ENCODE assay signal across 10 mouse cellular contexts in the genomic region with DNA sequence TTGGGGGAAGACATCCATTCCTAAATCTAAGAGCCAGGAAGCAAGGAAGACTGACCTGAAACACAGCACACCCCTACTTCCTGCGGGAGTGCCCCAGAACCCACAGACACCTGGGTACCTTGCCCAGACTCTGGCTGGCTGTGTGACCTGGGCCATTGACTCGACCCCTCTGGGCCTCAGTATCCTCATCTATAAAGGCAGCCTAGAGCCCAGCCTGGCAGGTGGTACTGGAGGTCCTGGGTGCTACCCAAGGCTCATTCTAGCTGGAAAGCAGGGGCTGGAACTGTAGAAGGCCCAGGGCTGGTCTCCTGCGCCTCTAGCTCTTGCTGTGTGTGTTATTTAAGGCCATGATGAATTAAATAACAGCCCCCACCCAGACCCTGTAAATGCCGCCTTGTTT. TPM values are rescaled to one million over a fixed set of nuclear protein-coding genes. Genes with fewer than 3 reads are reported as not detected.
A peak's percentile ranks its signal among the peaks of the same experiment; 100 is the strongest.
DNase-seq lines count a peak whose midpoint lies in the region; ATAC-seq and TF ChIP-seq lines count a peak whose summit lies in the region.
"Had no signal": no experiment of that assay in that cellular context is flagged by ENCODE, and none has a peak within 500 bp of the region (broad histone marks: within the 10 kb centered on the region; RNA-seq: fewer than 3 reads in every experiment).

No protein-coding gene starts in this region.

- 77% methylated on average over 4 of the region's 4 CpGs for WGBS in heart, embryonic 14.5 days
- WGBS in heart, adult 2 months = 91% methylated on average over 4 of the region's 4 CpGs
- WGBS in embryonic facial prominence, embryonic 12.5 days = 70% methylated on average over 4 of the region's 4 CpGs
- 77% methylated on average over 4 of the region's 4 CpGs for WGBS in hindbrain, embryonic 10.5 days
- WGBS in midbrain, embryonic 13.5 days = 78% methylated on average over 4 of the region's 4 CpGs

- peak overlapping the region in 1 of 2 experiments; percentile 80; a peak in 1 of 4 replicates for H3K4me3 ChIP-seq in heart, embryonic 14.5 days (ENCODE audit: control insufficient read depth in 1 of 2, insufficient read depth in 1 of 2, low read depth in 1 of 2, low read length in 2 of 2)
- no peak overlapping the region for H3K4me3 ChIP-seq in heart, adult 2 months
- peak overlapping the region; percentile 85 for H3K4me3 ChIP-seq in embryonic facial prominence, embryonic 12.5 days
- peak overlapping the region; percentile 79 for H3K4me3 ChIP-seq in hindbrain, embryonic 10.5 days
- peak overlapping the region; percentile 82 for H3K4me3 ChIP-seq in midbrain, embryonic 13.5 days (replicated peaks)

- DNase-seq in heart, adult 2 months = no peak
- no peak for DNase-seq in hindbrain, embryonic 10.5 days (ENCODE audit: low spot score)
- DNase-seq in thymus, postnatal 25 days = no peak
- DNase-seq in kidney, adult 8-10 months = no peak
- DNase-seq: liver; thymus, postnatal 36 days had no signal

- H3K9ac ChIP-seq in heart, embryonic 14.5 days (ENCODE audit: low read length) = peak overlapping the region; percentile 89
- no peak overlapping the region for H3K9ac ChIP-seq in heart, adult 2 months (ENCODE audit: low read depth, low read length)
- H3K9ac ChIP-seq in embryonic facial prominence, embryonic 12.5 days = peak overlapping the region; percentile 80
- peak overlapping the region; percentile 94 for H3K9ac ChIP-seq in midbrain, embryonic 13.5 days (replicated peaks)

- no peak for TF ChIP-seq EP300 in heart, adult 2 months (IDR thresholded peaks at IDR 0.05; ENCODE audit: insufficient read depth, low read depth, low read length)

- intact Hi-C loops in heart, adult 2 months (cut with DNase I) = no loop called here

- H3K27me3 ChIP-seq in heart, embryonic 14.5 days (ENCODE audit: control insufficient read depth, insufficient read depth, low read length) = no peaks in the 10 kb centered on the region
- no peaks in the 10 kb centered on the region for H3K27me3 ChIP-seq in heart, adult 2 months (ENCODE audit: control insufficient read depth, insufficient read depth, low read length)
- no peaks in the 10 kb centered on the region for H3K27me3 ChIP-seq in embryonic facial prominence, embryonic 12.5 days
- H3K27me3 ChIP-seq in hindbrain, embryonic 10.5 days (ENCODE audit: insufficient read depth, poor library complexity, severe bottlenecking) = peaks cover 6% of the 10 kb centered on the region; the same call in 1 of the 2 replicates
- no peaks in the 10 kb centered on the region for H3K27me3 ChIP-seq in midbrain, embryonic 13.5 days

- peak overlapping the region; percentile 97 for H3K4me2 ChIP-seq in heart, embryonic 14.5 days (ENCODE audit: low read length)
- peak overlapping the region; percentile 95 for H3K4me2 ChIP-seq in embryonic facial prominence, embryonic 12.5 days (replicated peaks)
- peak overlapping the region; percentile 91 for H3K4me2 ChIP-seq in midbrain, embryonic 13.5 days (replicated peaks)

- H3K79me2 ChIP-seq in heart, adult 2 months (replicated peaks; ENCODE audit: control insufficient read depth, insufficient read depth, low read length) = peaks cover 12% of the 10 kb centered on the region

- no peak for ATAC-seq in heart, embryonic 14.5 days (ENCODE audit: insufficient number of reproducible peaks, insufficient read depth, low FRiP score, low read depth)
- ATAC-seq in embryonic facial prominence, embryonic 12.5 days (ENCODE audit: insufficient number of reproducible peaks, insufficient read depth, low FRiP score, low TSS enrichment) = no peak
- no peak for ATAC-seq in midbrain, embryonic 13.5 days
- no peak for ATAC-seq in granulocyte monocyte progenitor cell, adult 5-6 weeks (replicated peaks; ENCODE audit: poor library complexity, severe bottlenecking)

- H3K9me3 ChIP-seq in heart, embryonic 14.5 days (ENCODE audit: control insufficient read depth, low read length) = no peaks in the 10 kb centered on the region
- no peaks in the 10 kb centered on the region for H3K9me3 ChIP-seq in embryonic facial prominence, embryonic 12.5 days
- H3K9me3 ChIP-seq in hindbrain, embryonic 10.5 days = no peaks in the 10 kb centered on the region
- no peaks in the 10 kb centered on the region for H3K9me3 ChIP-seq in midbrain, embryonic 13.5 days

- H3K4me1 ChIP-seq in heart, embryonic 14.5 days (ENCODE audit: control insufficient read depth in 2 of 2, insufficient read depth in 2 of 2, low read length in 2 of 2) = peaks cover 27 to 31% of the 10 kb centered on the region in 2 experiments
- H3K4me1 ChIP-seq in heart, adult 2 months (ENCODE audit: control insufficient read depth, insufficient read depth, low read length) = peaks cover 18% of the 10 kb centered on the region
- peaks cover 33% of the 10 kb centered on the region for H3K4me1 ChIP-seq in embryonic facial prominence, embryonic 12.5 days
- H3K4me1 ChIP-seq in hindbrain, embryonic 10.5 days (replicated peaks) = peaks cover 52% of the 10 kb centered on the region
- H3K4me1 ChIP-seq in midbrain, embryonic 13.5 days (replicated peaks) = peaks cover 44% of the 10 kb centered on the region

- TF ChIP-seq POLR2A in heart, adult 2 months (IDR thresholded peaks at IDR 0.05; ENCODE audit: insufficient read depth, low read depth, low read length) = no peak

- peaks cover 15% of the 10 kb centered on the region; the same call in 1 of the 2 replicates for H3K36me3 ChIP-seq in heart, embryonic 14.5 days (ENCODE audit: control insufficient read depth, insufficient read depth, low read length)
- no peaks in the 10 kb centered on the region; the same call in 1 of the 2 replicates for H3K36me3 ChIP-seq in heart, adult 2 months (ENCODE audit: control insufficient read depth, insufficient read depth, low read length)
- 0 out of 2 replicates have a peak, but pooled peaks cover 7% of the 10 kb centered on the region for H3K36me3 ChIP-seq in embryonic facial prominence, embryonic 12.5 days
- H3K36me3 ChIP-seq in hindbrain, embryonic 10.5 days = peaks cover 13% of the 10 kb centered on the region
- no peaks in the 10 kb centered on the region for H3K36me3 ChIP-seq in midbrain, embryonic 13.5 days

- no peak overlapping the region for H3K27ac ChIP-seq in heart, embryonic 14.5 days (replicated peaks in 1 of 2; ENCODE audit: control insufficient read depth in 1 of 2, insufficient read depth in 1 of 2, low read depth in 2 of 2, low read length in 2 of 2)
- H3K27ac ChIP-seq in heart, adult 2 months = no peak overlapping the region; the same call in 1 of the 2 replicates
- H3K27ac ChIP-seq in embryonic facial prominence, embryonic 12.5 days = no peak overlapping the region
- peak overlapping the region; percentile 96 for H3K27ac ChIP-seq in hindbrain, embryonic 10.5 days
- H3K27ac ChIP-seq in midbrain, embryonic 13.5 days = peak overlapping the region; percentile 99

- no peak for TF ChIP-seq CTCF in heart, adult 2 months (IDR thresholded peaks at IDR 0.05)

RNA-seq across cellular contexts. Expression of gene Zcchc14, which starts 1.4 kb away (rescaled TPM):
- polyA plus RNA-seq in heart, embryonic 14.5 days (2014; fragmentation: Nextera tagmentation; extraction: Ambion mirVana) = 12.9 and 13.9 TPM in 2 replicates
- total RNA-seq in heart, adult 2 months (2021) = 10 to 100 TPM; 28.5 to 30.0 TPM
- 17.6 and 22.1 TPM in 2 replicates for polyA plus RNA-seq in heart, adult 2 months (2012; rRNA removed)
- 20.0 and 21.2 TPM in 2 replicates for polyA plus RNA-seq in embryonic facial prominence, embryonic 12.5 days (2016; fragmentation: Nextera tagmentation; extraction: Ambion mirVana)
- 14.6 and 17.3 TPM in 2 replicates for polyA plus RNA-seq in hindbrain, embryonic 10.5 days (2016; fragmentation: Nextera tagmentation; extraction: Ambion mirVana)
- 27.6 and 29.5 TPM in 2 replicates for polyA plus RNA-seq in midbrain, embryonic 13.5 days (2015; fragmentation: Nextera tagmentation; extraction: Ambion mirVana)
- not detected in 2 replicates for total RNA-seq in granulocyte monocyte progenitor cell, adult 5-6 weeks (2014; fragmentation: Nextera tagmentation)
- total RNA-seq in granulocyte monocyte progenitor cell, adult 5-6 weeks (2017) = 0.30 TPM in 1 of 2 replicates, not detected in the other

Comparison
In these comparisons a context has a peak if more than half of its experiments do, and no peak if none do; other contexts are left out.
1. H3K27ac ChIP-seq: peak in hindbrain, embryonic 10.5 days (single experiment) and midbrain, embryonic 13.5 days (single experiment); none in heart, embryonic 14.5 days (0 of 2), heart, adult 2 months (single experiment) and embryonic facial prominence, embryonic 12.5 days (single experiment).
2. Peak in every context shown above with its lines, with median percentiles within 50 percentile points of each other: H3K4me2 ChIP-seq.